ENCODE assay signal across 8 mouse cellular contexts in genomic region chrX:143080458-143081336, GRCm38 (mm10). TPM values are rescaled to one million over a fixed set of nuclear protein-coding genes. Genes with fewer than 3 reads are reported as not detected.
DNase-seq lines count a peak whose midpoint lies in the region; ATAC-seq and TF ChIP-seq lines count a peak whose summit lies in the region.

No protein-coding gene starts in this region.

- H3K4me1 ChIP-seq in lung, embryonic 14.5 days (ENCODE audit: insufficient read depth), result no peaks in the 10 kb centered on the region
- H3K4me1 ChIP-seq in forebrain, embryonic 10.5 days, result peaks cover 5% of the 10 kb centered on the region; the same call in 1 of the 2 replicates
- no peaks in the 10 kb centered on the region for H3K4me1 ChIP-seq in hindbrain, embryonic 11.5 days (replicated peaks; ENCODE audit: control insufficient read depth, insufficient read depth, low read length)
- H3K4me1 ChIP-seq in midbrain, embryonic 14.5 days (ENCODE audit: control insufficient read depth, insufficient read depth, low read length), result no peaks in the 10 kb centered on the region

- peak overlapping the region; percentile 20; the same call in 1 of the 2 replicates for H3K4me3 ChIP-seq in lung, embryonic 14.5 days (ENCODE audit: low read depth, low read length)
- H3K4me3 ChIP-seq in forebrain, embryonic 10.5 days, result peak overlapping the region; percentile 45
- peak overlapping the region; percentile 9 for H3K4me3 ChIP-seq in hindbrain, embryonic 11.5 days (ENCODE audit: low read depth, low read length)
- peak overlapping the region; percentile 28 for H3K4me3 ChIP-seq in midbrain, embryonic 14.5 days (replicated peaks; ENCODE audit: low read depth, low read length)

- H3K4me2 ChIP-seq in lung, embryonic 14.5 days, result peak overlapping the region; percentile 57
- H3K4me2 ChIP-seq in hindbrain, embryonic 11.5 days (replicated peaks; ENCODE audit: low read depth, low read length), result peak overlapping the region; percentile 35
- H3K4me2 ChIP-seq in midbrain, embryonic 14.5 days (ENCODE audit: low read length), result peak overlapping the region; percentile 56

- H3K36me3 ChIP-seq in lung, embryonic 14.5 days (ENCODE audit: insufficient read depth), result no peaks in the 10 kb centered on the region
- no peaks in the 10 kb centered on the region for H3K36me3 ChIP-seq in forebrain, embryonic 10.5 days (replicated peaks)
- no peaks in the 10 kb centered on the region for H3K36me3 ChIP-seq in hindbrain, embryonic 11.5 days (ENCODE audit: control insufficient read depth, insufficient read depth, low read length)
- H3K36me3 ChIP-seq in midbrain, embryonic 14.5 days (ENCODE audit: control insufficient read depth, insufficient read depth, low read length), result no peaks in the 10 kb centered on the region

- peak; percentile 70 for DNase-seq in lung, embryonic 14.5 days
- DNase-seq in lung, postnatal 36 days, result no peak
- DNase-seq in forebrain, embryonic 10.5 days (ENCODE audit: extremely low spot score, low spot score), result peak; percentile 26
- peak; percentile 39 for DNase-seq in hindbrain, embryonic 11.5 days (ENCODE audit: low spot score)
- peak; percentile 58 for DNase-seq in midbrain, embryonic 14.5 days
- no peak for DNase-seq in urinary bladder, postnatal 10 days (ENCODE audit: low spot score)
- no peak for DNase-seq in spleen, postnatal 14 days (ENCODE audit: low spot score in 2 of 2)
- no peak for DNase-seq in layer of hippocampus, adult 9-10 months (ENCODE audit: low spot score)

- no peak overlapping the region for H3K27ac ChIP-seq in lung, embryonic 14.5 days (ENCODE audit: low read depth)
- peak overlapping the region; percentile 73 for H3K27ac ChIP-seq in forebrain, embryonic 10.5 days
- H3K27ac ChIP-seq in hindbrain, embryonic 11.5 days (ENCODE audit: low read depth, low read length), result no peak overlapping the region
- no peak overlapping the region for H3K27ac ChIP-seq in midbrain, embryonic 14.5 days (replicated peaks; ENCODE audit: low read depth, low read length)

- TF ChIP-seq CTCF in lung, embryonic 14.5 days (IDR thresholded peaks at IDR 0.05; ENCODE audit: low read depth), result no peak

- no peak overlapping the region for H3K9ac ChIP-seq in lung, embryonic 14.5 days
- H3K9ac ChIP-seq in hindbrain, embryonic 11.5 days (ENCODE audit: low read depth, low read length), result no peak overlapping the region
- H3K9ac ChIP-seq in midbrain, embryonic 14.5 days (replicated peaks; ENCODE audit: low read length), result peak overlapping the region; percentile 37; the same call in 1 of the 2 replicates

- no peaks in the 10 kb centered on the region for H3K27me3 ChIP-seq in lung, embryonic 14.5 days (ENCODE audit: insufficient read depth, low read length)
- H3K27me3 ChIP-seq in forebrain, embryonic 10.5 days (ENCODE audit: poor library complexity, severe bottlenecking), result peaks cover 95% of the 10 kb centered on the region
- H3K27me3 ChIP-seq in hindbrain, embryonic 11.5 days (ENCODE audit: control insufficient read depth, insufficient read depth, low read length), result peaks cover 4% of the 10 kb centered on the region; the same call in 1 of the 2 replicates
- H3K27me3 ChIP-seq in midbrain, embryonic 14.5 days (ENCODE audit: control insufficient read depth, insufficient read depth, low read length), result peaks cover 4% of the 10 kb centered on the region

- H3K9me3 ChIP-seq in lung, embryonic 14.5 days (ENCODE audit: low read depth, low read length), result no peaks in the 10 kb centered on the region
- no peaks in the 10 kb centered on the region for H3K9me3 ChIP-seq in forebrain, embryonic 10.5 days
- no peaks in the 10 kb centered on the region for H3K9me3 ChIP-seq in hindbrain, embryonic 11.5 days (ENCODE audit: control insufficient read depth, low read length)
- H3K9me3 ChIP-seq in midbrain, embryonic 14.5 days (ENCODE audit: control insufficient read depth, low read length), result no peaks in the 10 kb centered on the region

- ATAC-seq in lung, embryonic 14.5 days (ENCODE audit: insufficient read depth), result peak; percentile 81
- ATAC-seq in hindbrain, embryonic 11.5 days (ENCODE audit: low FRiP score), result peak; percentile 63
- peak; percentile 57; the same call in 1 of the 2 replicates for ATAC-seq in midbrain, embryonic 14.5 days (ENCODE audit: low FRiP score, low TSS enrichment)

- WGBS in lung, embryonic 14.5 days, result 15% methylated on average over 20 of the region's 23 CpGs
- 20% methylated on average over 23 of the region's 23 CpGs for WGBS in forebrain, embryonic 10.5 days
- WGBS in hindbrain, embryonic 11.5 days, result 18% methylated on average over 23 of the region's 23 CpGs
- WGBS in midbrain, embryonic 14.5 days, result 26% methylated on average over 23 of the region's 23 CpGs

RNA-seq across cellular contexts. Expression of gene Rtl9, which starts 18.7 kb away (rescaled TPM):
- polyA plus RNA-seq in lung, embryonic 14.5 days (2014; fragmentation: Nextera tagmentation; extraction: Ambion mirVana), result 0.42 and 0.50 TPM in 2 replicates
- polyA plus RNA-seq in forebrain, embryonic 10.5 days (2016; fragmentation: Nextera tagmentation; extraction: Ambion mirVana), result 0.10 and 0.26 TPM in 2 replicates
- polyA plus RNA-seq in hindbrain, embryonic 11.5 days (2014; fragmentation: Nextera tagmentation; extraction: Ambion mirVana), result 0.14 and 0.62 TPM in 2 replicates
- 0.63 and 0.66 TPM in 2 replicates for polyA plus RNA-seq in midbrain, embryonic 14.5 days (2014; fragmentation: Nextera tagmentation; extraction: Ambion mirVana)

Comparison
In these comparisons a context has a peak if more than half of its experiments do, and no peak if none do; other contexts are left out.
1. DNase-seq: peak in lung, embryonic 14.5 days (single experiment), forebrain, embryonic 10.5 days (single experiment), hindbrain, embryonic 11.5 days (single experiment) and midbrain, embryonic 14.5 days (single experiment); none in lung, postnatal 36 days (single experiment), urinary bladder, postnatal 10 days (single experiment), spleen, postnatal 14 days (0 of 2) and layer of hippocampus, adult 9-10 months (single experiment).
2. Peak in every context shown above with its lines, with median percentiles within 50 percentile points of each other: ATAC-seq, H3K4me2 ChIP-seq and H3K4me3 ChIP-seq.